Mouse (Mus musculus) liver, embryonic 14.5 days (tissue): Measurements from ENCODE around the gene Ptpn14.

Experiments
- CTCF ChIP-seq: IDR thresholded peaks from 2 replicates; pipeline ENCODE4 v1.5.1; 2016; ENCODE audit warnings: antibody characterized with exemption, low read depth, control low read depth
- EP300 ChIP-seq: IDR thresholded peaks from 2 replicates; pipeline ENCODE4 v1.6.1; 2016; ENCODE audit warnings: antibody characterized with exemption, low read depth

GRCm38 (mm10) chr1:189873591-189873990 is 145.5 kb downstream of the Ptpn14 start:
- TF ChIP-seq CTCF, result no peak
- no peak for TF ChIP-seq EP300
